Mouse (Mus musculus): ENCODE measurements around the gene Sema3a. TPM values are rescaled to one million over a fixed set of nuclear protein-coding genes. Genes with fewer than 3 reads are reported as not detected.

The Sema3a gene
- polyA plus RNA-seq, 1 experiment from 2014 or later, result 30.7 TPM

DNA sequence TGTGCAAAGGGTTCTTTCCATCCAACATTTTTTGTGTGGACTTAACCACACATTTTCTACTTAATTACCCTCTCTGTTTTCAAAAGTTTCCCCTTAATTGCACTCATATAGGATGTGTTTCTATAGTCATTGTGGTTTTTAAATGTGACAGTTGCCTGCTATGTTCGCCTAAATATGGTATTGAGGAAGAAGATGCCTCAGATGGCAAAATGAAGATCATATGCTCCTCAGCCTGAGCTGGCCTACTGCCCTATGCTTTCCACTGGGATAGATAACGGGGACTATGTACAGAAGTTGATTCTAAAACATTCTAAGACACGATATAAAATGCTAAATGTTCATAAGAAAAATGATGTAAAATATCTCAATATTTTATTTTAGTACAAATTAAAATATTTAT, 138.3 kb downstream of the Sema3a start:
- Histone ChIP-seq H3K9ac (ENCODE audit: low read depth, low read length) (no peak overlapping the region), H3K36me3 (ENCODE audit: control insufficient read depth, insufficient read depth, low read length) (no peaks in the 10 kb centered on the region), H3K9me3 (ENCODE audit: control insufficient read depth, low read length) (no peaks in the 10 kb centered on the region), H3K4me2 (replicated peaks; ENCODE audit: low read depth, low read length) (no peak overlapping the region), H3K4me1 (ENCODE audit: control insufficient read depth, insufficient read depth, low read length) (no peaks in the 10 kb centered on the region), H3K27me3 (ENCODE audit: control insufficient read depth, insufficient read depth, low read length) (no peaks in the 10 kb centered on the region), H3K4me3 (ENCODE audit: low read length) (no peak overlapping the region), H3K27ac (ENCODE audit: low read depth, low read length) (no peak overlapping the region)
- WGBS, result 88% methylated on average over 3 of the region's 3 CpGs
- no peak for ATAC-seq (ENCODE audit: low FRiP score, low TSS enrichment)

DNA sequence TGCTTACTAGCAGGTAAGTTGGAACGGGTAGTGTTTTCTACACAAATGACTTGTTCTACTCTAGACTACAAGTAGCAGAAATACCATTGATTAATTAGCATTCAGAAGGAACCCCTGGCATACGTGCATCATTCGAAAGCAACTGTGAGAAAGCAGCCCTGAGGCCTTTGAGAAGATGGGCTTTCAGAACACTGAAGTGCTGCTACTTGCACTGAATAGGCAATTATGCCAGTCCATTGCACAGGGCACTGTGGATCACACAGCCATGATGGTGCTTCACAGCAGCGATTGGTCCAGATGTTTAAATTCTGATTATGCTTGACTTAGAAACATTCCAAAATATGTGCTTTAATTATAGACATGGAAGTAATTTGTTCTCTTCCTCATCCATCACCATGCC, 187.5 kb downstream of the Sema3a start:
- H3K27me3 ChIP-seq (ENCODE audit: control insufficient read depth, insufficient read depth, low read length), result no peaks in the 10 kb centered on the region
- ATAC-seq (ENCODE audit: low FRiP score, low TSS enrichment), result no peak
- H3K9me3 ChIP-seq (ENCODE audit: control insufficient read depth, low read length), result no peaks in the 10 kb centered on the region
- no peaks in the 10 kb centered on the region for H3K4me1 ChIP-seq (ENCODE audit: control insufficient read depth, insufficient read depth, low read length)
- no peak overlapping the region for H3K4me2 ChIP-seq (replicated peaks; ENCODE audit: low read depth, low read length)
- no peak overlapping the region for H3K4me3 ChIP-seq (ENCODE audit: low read length)
- no peak overlapping the region for H3K27ac ChIP-seq (ENCODE audit: low read depth, low read length)
- no peak overlapping the region for H3K9ac ChIP-seq (ENCODE audit: low read depth, low read length)
- H3K36me3 ChIP-seq (ENCODE audit: control insufficient read depth, insufficient read depth, low read length), result no peaks in the 10 kb centered on the region
- 79% methylated on average over 4 of the region's 4 CpGs for WGBS

DNA sequence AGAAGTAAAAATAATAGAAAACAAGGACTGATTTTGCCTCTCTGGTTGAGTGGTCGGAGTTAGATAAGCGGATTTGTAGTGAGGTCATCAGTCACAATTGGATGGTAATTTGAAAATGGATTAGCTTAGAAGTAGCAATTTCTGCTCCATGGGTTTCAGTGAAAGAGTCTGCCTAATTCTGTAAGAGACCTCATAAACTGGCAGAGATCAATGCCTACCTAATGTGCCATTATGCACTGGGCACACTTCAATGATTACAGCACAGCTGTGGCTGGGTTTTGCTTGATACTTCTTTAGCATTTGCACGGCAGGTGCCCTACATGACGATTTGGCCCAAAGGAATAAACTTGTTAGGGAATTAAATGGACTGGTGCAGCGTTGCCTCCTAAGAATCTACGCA, 188.8 kb downstream of the Sema3a start:
- Histone ChIP-seq H3K27ac (ENCODE audit: low read depth, low read length) (no peak overlapping the region), H3K9ac (ENCODE audit: low read depth, low read length) (no peak overlapping the region), H3K9me3 (ENCODE audit: control insufficient read depth, low read length) (no peaks in the 10 kb centered on the region), H3K36me3 (ENCODE audit: control insufficient read depth, insufficient read depth, low read length) (no peaks in the 10 kb centered on the region), H3K4me2 (replicated peaks; ENCODE audit: low read depth, low read length) (no peak overlapping the region), H3K27me3 (ENCODE audit: control insufficient read depth, insufficient read depth, low read length) (no peaks in the 10 kb centered on the region), H3K4me3 (ENCODE audit: low read length) (no peak overlapping the region), H3K4me1 (ENCODE audit: control insufficient read depth, insufficient read depth, low read length) (no peaks in the 10 kb centered on the region)
- ATAC-seq (ENCODE audit: low FRiP score, low TSS enrichment), result no peak
- WGBS, result 32% methylated on average over 6 of the region's 6 CpGs

GRCm38 (mm10) chr5:13318728-13319429, 193.7 kb downstream of the Sema3a start:
- no peak overlapping the region for H3K9ac ChIP-seq (ENCODE audit: low read depth, low read length)
- no peak for ATAC-seq (ENCODE audit: low FRiP score, low TSS enrichment)
- no peaks in the 10 kb centered on the region for H3K27me3 ChIP-seq (ENCODE audit: control insufficient read depth, insufficient read depth, low read length)
- no peaks in the 10 kb centered on the region for H3K9me3 ChIP-seq (ENCODE audit: control insufficient read depth, low read length)
- H3K4me2 ChIP-seq (replicated peaks; ENCODE audit: low read depth, low read length), result no peak overlapping the region
- H3K36me3 ChIP-seq (ENCODE audit: control insufficient read depth, insufficient read depth, low read length), result no peaks in the 10 kb centered on the region
- no peak overlapping the region for H3K27ac ChIP-seq (ENCODE audit: low read depth, low read length)
- no peak overlapping the region for H3K4me3 ChIP-seq (ENCODE audit: low read length)
- H3K4me1 ChIP-seq (ENCODE audit: control insufficient read depth, insufficient read depth, low read length), result no peaks in the 10 kb centered on the region
- WGBS, result 64% methylated on average over 5 of the region's 5 CpGs

DNA sequence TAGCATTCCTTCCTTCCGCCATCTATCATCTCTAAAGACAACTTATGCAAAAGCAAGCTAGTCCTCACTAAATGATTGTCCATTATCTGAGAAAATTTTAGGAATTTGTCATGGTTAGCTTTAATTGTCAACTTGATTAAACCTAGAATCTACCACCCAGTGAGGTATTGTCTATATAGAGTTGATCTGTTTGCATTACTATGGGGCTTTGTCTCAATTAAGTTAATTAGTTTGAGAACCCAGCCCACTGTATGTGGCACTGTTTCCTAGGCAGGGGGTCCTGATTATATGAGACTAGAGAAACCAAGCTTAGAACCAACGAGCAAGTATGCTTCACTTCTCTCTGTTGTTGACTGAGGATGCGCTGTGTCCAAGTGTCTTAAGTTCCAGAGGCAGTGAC, 194.9 kb downstream of the Sema3a start:
- ATAC-seq (ENCODE audit: low FRiP score, low TSS enrichment), result no peak
- H3K9me3 ChIP-seq (ENCODE audit: control insufficient read depth, low read length), result no peaks in the 10 kb centered on the region
- no peaks in the 10 kb centered on the region for H3K4me1 ChIP-seq (ENCODE audit: control insufficient read depth, insufficient read depth, low read length)
- H3K36me3 ChIP-seq (ENCODE audit: control insufficient read depth, insufficient read depth, low read length), result no peaks in the 10 kb centered on the region
- H3K9ac ChIP-seq (ENCODE audit: low read depth, low read length), result no peak overlapping the region
- H3K4me2 ChIP-seq (replicated peaks; ENCODE audit: low read depth, low read length), result no peak overlapping the region
- H3K27me3 ChIP-seq (ENCODE audit: control insufficient read depth, insufficient read depth, low read length), result no peaks in the 10 kb centered on the region
- no peak overlapping the region for H3K27ac ChIP-seq (ENCODE audit: low read depth, low read length)
- no peak overlapping the region for H3K4me3 ChIP-seq (ENCODE audit: low read length)
- 74% methylated on average over 3 of the region's 3 CpGs for WGBS

DNA sequence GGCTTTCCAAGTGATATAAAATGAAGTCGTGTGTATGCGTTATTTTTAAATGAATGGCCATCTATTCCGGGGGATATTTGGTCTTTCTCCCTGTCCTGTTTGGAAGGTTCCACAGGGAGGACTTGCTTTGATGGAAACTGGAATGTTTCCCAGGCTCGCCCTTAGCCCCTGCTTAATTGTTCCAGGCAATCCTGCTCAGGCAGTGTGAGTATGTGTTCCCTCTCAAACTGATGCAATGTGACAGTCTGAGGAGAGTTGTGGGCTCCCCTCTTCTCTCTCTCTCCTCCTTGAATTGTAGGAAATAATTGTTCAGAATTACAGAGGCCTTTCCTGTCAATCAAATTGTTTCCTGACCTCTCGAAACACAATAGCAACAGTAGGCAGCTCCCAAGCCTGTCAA, 202.1 kb downstream of the Sema3a start:
- WGBS, result 69% methylated on average over 5 of the region's 5 CpGs
- no peak overlapping the region for H3K9ac ChIP-seq (ENCODE audit: low read depth, low read length)
- ATAC-seq (ENCODE audit: low FRiP score, low TSS enrichment), result no peak
- no peak overlapping the region for H3K27ac ChIP-seq (ENCODE audit: low read depth, low read length)
- H3K4me3 ChIP-seq (ENCODE audit: low read length), result no peak overlapping the region
- no peaks in the 10 kb centered on the region for H3K4me1 ChIP-seq (ENCODE audit: control insufficient read depth, insufficient read depth, low read length)
- no peaks in the 10 kb centered on the region for H3K36me3 ChIP-seq (ENCODE audit: control insufficient read depth, insufficient read depth, low read length)
- no peak overlapping the region for H3K4me2 ChIP-seq (replicated peaks; ENCODE audit: low read depth, low read length)
- H3K9me3 ChIP-seq (ENCODE audit: control insufficient read depth, low read length), result no peaks in the 10 kb centered on the region
- H3K27me3 ChIP-seq (ENCODE audit: control insufficient read depth, insufficient read depth, low read length), result no peaks in the 10 kb centered on the region

- Histone ChIP-seq H3K27ac (ENCODE audit: low read depth, low read length) (no peak overlapping the region), H3K27me3 (ENCODE audit: control insufficient read depth, insufficient read depth, low read length) (no peaks in the 10 kb centered on the region), H3K9ac (ENCODE audit: low read depth, low read length) (no peak overlapping the region), H3K4me2 (replicated peaks; ENCODE audit: low read depth, low read length) (no peak overlapping the region), H3K36me3 (ENCODE audit: control insufficient read depth, insufficient read depth, low read length) (no peaks in the 10 kb centered on the region), H3K9me3 (ENCODE audit: control insufficient read depth, low read length) (no peaks in the 10 kb centered on the region), H3K4me1 (ENCODE audit: control insufficient read depth, insufficient read depth, low read length) (no peaks in the 10 kb centered on the region), H3K4me3 (ENCODE audit: low read length) (no peak overlapping the region)
- no peak for ATAC-seq (ENCODE audit: low FRiP score, low TSS enrichment)
- 23% methylated on average over 2 of the region's 2 CpGs for WGBS
Observed at GRCm38 (mm10) chr5:13331412-13331811, 206.2 kb downstream of the Sema3a start.

GRCm38 (mm10) chr5:13337665-13338064, 212.5 kb downstream of the Sema3a start:
- Histone ChIP-seq H3K9ac (ENCODE audit: low read depth, low read length) (no peak overlapping the region), H3K9me3 (ENCODE audit: control insufficient read depth, low read length) (no peaks in the 10 kb centered on the region), H3K4me2 (replicated peaks; ENCODE audit: low read depth, low read length) (no peak overlapping the region), H3K27ac (ENCODE audit: low read depth, low read length) (no peak overlapping the region), H3K36me3 (ENCODE audit: control insufficient read depth, insufficient read depth, low read length) (no peaks in the 10 kb centered on the region), H3K4me3 (ENCODE audit: low read length) (no peak overlapping the region), H3K27me3 (ENCODE audit: control insufficient read depth, insufficient read depth, low read length) (no peaks in the 10 kb centered on the region), H3K4me1 (ENCODE audit: control insufficient read depth, insufficient read depth, low read length) (no peaks in the 10 kb centered on the region)
- ATAC-seq (ENCODE audit: low FRiP score, low TSS enrichment), result no peak
- WGBS, result 91% methylated on average over 1 of the region's 1 CpGs

DNA sequence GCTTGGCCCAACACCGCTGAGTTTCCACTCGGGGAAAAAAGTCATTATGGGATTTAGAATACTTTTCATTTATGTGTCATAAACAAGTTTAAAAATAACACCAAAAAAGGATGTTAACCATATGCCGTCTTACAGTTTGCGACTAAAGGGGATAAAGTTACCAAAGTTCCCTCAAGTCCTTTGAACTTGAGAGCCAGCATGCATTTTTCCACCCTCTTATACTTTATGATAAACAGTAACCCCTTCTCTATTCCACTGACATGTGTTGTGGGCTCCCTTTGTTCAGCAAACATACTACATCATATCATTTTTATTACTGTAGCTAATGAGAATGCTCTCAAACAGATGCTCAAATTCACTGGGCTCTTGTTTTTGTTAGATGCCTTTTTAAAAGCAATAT, 221.9 kb downstream of the Sema3a start:
- WGBS, result 59% methylated on average over 4 of the region's 4 CpGs
- Histone ChIP-seq H3K36me3 (ENCODE audit: control insufficient read depth, insufficient read depth, low read length) (no peaks in the 10 kb centered on the region), H3K4me2 (replicated peaks; ENCODE audit: low read depth, low read length) (no peak overlapping the region), H3K27ac (ENCODE audit: low read depth, low read length) (no peak overlapping the region), H3K4me1 (ENCODE audit: control insufficient read depth, insufficient read depth, low read length) (no peaks in the 10 kb centered on the region), H3K4me3 (ENCODE audit: low read length) (no peak overlapping the region), H3K27me3 (ENCODE audit: control insufficient read depth, insufficient read depth, low read length) (no peaks in the 10 kb centered on the region), H3K9ac (ENCODE audit: low read depth, low read length) (no peak overlapping the region), H3K9me3 (ENCODE audit: control insufficient read depth, low read length) (no peaks in the 10 kb centered on the region)
- no peak for ATAC-seq (ENCODE audit: low FRiP score, low TSS enrichment)
